Mouse (Mus musculus): ENCODE measurements around the gene Magi1.

Magi1 gene

GRCm38 (mm10) chr6:94257831-94258173 lies 25.9 kb downstream of the Magi1 start:
- DNase-seq (ENCODE audit: low spot score in 2 of 2): no peak

DNA sequence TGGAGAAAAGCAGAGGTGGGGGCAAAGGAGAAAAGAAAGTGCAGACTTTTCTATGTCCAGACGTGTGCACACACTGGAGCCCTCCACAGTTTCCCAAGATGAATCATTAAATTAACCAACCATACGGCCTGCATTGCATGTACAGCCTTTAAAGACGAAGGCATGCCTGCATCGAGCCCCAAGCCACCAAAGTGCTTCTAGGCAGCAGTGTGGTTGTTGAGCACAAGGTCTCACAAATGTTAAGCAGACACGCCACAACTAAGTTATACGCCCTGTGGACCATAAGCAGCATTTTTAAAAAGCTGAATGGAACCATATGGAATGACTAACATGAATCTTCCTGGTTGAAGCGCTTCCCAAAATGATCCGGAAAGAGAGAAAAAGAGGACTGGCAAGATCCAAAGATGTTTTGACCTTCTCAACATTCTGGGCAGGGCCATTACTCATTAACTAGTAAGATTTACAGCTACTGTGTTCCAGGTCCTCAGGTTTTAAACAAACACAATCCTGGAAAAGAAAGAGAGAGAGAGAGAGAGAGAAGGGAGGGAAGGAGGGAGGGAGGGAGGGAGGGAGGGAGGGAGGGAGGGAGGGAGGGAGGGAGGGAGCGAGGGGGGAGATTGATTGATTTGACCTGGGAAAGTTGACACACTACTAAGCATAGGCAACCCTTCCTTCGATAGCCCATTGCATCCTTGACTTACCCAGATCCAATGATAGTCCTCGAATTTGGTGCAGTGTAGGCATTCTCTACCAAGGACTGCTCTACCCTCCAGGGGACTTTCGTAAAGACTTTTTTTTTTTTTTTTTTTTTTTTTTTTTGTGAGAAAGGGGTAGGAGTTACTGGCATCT lies 26.5 kb downstream of the Magi1 start:
- DNase-seq (ENCODE audit: low spot score in 2 of 2): no peak

- DNase-seq (ENCODE audit: low spot score in 2 of 2): no peak
Measured at GRCm38 (mm10) chr6:94253943-94254342, 29.8 kb downstream of the Magi1 start.

DNA sequence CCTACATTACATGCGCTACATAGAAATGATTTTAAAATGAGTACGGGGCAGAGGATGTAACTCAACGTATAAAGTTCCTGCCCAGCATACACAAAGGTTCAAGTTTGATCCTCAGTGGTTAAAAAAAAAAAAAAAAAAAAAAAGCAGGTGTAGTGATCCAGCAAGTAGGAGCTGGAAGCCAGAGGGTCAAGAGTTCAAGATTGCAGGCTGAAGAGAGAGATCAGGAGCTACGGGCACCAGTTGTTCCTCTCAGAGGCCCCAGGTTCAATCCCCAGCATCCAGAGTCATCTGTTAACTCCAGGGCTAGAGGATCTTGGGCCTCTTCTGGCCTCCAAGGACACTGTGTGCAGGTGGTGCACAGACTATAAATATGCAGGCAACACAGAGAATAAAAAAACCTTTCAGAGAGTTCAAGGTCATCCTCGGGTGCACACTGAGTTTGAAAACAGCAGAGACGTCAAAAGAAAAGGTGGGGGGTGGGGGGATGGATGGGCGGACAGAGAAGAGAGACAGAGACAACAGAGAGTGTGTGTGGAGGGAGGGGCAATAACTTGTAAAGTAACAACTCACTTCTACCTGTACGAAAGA lies 32.3 kb downstream of the Magi1 start:
- no peak for DNase-seq (ENCODE audit: low spot score in 2 of 2)

GRCm38 (mm10) chr6:94249286-94249790 lies 34.4 kb downstream of the Magi1 start:
- DNase-seq (ENCODE audit: low spot score in 2 of 2): no peak

GRCm38 (mm10) chr6:94241251-94241650 lies 42.5 kb downstream of the Magi1 start:
- DNase-seq (ENCODE audit: low spot score in 2 of 2): no peak

DNA sequence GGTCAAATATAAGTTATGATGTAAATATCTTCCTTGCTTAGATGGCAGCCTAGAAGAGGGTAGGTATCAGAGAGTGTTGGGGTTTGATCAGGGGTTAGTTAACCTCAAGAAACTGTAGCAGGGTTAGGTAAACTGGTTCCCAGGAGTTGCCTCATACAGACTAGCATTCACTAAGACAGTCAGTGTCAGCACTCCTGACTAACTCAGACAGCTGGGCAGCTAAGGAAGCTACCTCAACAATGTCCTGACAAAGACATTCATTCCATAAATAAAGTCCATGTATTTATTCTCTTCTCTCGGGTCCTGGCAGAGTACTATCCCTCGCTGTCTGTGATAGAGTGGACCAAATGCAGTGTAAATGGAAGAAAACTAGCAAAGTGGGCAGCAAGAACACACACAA lies 45.1 kb downstream of the Magi1 start:
- DNase-seq (ENCODE audit: low spot score in 2 of 2): no peak

GRCm38 (mm10) chr6:94236899-94237298 lies 46.8 kb downstream of the Magi1 start:
- DNase-seq (ENCODE audit: low spot score in 2 of 2): no peak

GRCm38 (mm10) chr6:94232243-94232785 lies 51.4 kb downstream of the Magi1 start:
- no peak for DNase-seq (ENCODE audit: low spot score in 2 of 2)

- no peak for DNase-seq (ENCODE audit: low spot score in 2 of 2)
Measured at GRCm38 (mm10) chr6:94231831-94232230, 51.9 kb downstream of the Magi1 start.

- no peak for DNase-seq (ENCODE audit: low spot score in 2 of 2)
Measured at GRCm38 (mm10) chr6:94231367-94231766, 52.4 kb downstream of the Magi1 start.

DNA sequence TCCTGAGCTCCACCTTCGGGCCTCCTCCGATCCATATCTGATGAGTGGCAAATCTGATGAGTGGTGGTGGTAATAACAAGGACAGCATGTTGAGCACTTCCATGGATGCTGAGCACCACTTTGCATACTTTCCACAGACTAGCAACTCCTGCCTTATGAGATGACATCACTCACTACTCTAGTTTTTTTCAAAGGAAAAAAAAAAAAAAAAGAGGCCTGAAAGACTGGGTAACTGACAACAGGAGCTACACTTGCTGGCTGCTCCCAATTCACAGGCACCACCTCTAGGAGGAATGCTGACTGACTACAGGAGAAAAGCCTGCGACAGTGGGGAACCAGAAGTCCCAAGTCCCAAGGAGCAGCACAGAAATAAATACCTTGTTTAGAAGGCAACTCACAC lies 52.8 kb downstream of the Magi1 start:
- DNase-seq (ENCODE audit: low spot score in 2 of 2): no peak

DNA sequence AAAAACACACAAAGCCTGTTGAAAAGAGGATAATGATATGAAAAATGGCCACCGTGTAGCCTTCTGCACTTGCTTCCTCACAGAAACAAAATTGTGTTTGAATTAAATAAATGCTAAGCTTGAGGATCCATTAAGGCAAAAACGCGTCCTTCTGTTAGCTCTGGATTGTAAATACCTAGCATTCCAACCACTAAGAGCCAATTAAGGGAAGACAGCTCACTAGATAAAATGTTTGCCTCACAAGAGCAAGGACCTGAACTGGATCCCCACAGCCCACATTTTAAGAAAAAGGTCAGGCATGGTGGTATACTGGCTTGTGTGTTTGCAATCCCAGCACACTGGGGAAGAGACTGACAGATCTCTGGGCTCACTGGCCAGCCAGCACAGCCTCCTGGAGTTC lies 53.6 kb downstream of the Magi1 start:
- DNase-seq (ENCODE audit: low spot score in 2 of 2): no peak

GRCm38 (mm10) chr6:94226262-94226661 lies 57.5 kb downstream of the Magi1 start:
- DNase-seq (ENCODE audit: low spot score in 2 of 2): no peak

DNA sequence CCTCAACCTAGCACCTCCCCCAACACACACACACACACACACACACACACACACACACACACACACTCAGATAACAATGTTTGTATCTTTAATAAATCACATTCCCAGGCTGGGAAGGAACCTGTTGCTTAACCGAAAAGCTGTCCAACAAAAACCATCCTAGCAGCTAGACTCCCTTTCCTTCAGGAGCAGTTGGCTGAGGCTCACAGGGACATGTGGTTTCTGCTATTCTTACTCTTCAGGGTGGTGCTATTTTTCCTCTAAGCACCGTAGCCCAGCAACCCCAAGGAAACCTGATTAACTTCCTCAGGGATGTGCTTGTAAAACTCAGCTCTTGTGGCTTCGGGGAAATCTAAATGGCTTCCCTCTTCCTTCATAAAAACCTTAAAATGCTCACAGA lies 57.9 kb downstream of the Magi1 start:
- no peak for DNase-seq (ENCODE audit: low spot score in 2 of 2)

- DNase-seq (ENCODE audit: low spot score in 2 of 2): no peak
Measured at GRCm38 (mm10) chr6:94225091-94225490, 58.6 kb downstream of the Magi1 start.

DNA sequence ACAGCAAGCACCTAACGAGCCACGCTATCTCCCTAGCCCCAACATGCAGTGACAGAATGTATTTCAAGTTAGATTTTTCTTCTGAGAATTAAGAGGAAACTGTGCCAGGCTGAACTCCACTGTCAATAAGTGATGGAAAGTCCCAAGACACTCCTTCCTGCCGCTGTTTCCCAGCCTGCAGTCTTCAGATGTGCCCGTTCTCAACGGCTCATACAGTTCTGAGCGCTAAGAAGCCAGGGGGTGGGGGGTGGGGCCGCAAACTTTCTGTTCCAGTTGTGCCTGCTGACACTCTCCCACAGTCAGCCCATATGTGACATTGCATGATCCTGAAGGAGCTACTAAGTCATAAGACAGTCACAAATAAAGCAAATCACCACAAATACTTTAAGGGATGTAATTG lies 61.5 kb downstream of the Magi1 start:
- no peak for DNase-seq (ENCODE audit: low spot score in 2 of 2)

DNA sequence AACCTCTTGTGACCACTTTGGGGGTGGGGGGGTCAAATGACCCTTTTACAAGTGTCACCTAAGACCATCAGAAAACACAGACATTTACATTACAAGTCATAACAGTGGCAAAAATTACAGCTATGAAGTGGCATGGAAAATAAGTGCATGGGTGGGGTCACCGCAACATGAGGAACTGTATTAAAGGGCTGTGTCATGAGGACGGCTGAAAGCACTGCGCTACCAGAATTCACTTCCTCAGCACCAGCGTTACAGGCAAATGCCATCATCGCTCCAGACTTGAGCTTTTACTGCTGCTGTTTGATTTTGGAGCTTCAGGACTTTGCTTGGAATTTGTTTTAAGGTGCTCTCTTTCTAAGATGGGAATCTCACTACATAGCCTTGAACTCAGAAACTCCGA lies 62.0 kb downstream of the Magi1 start:
- DNase-seq (ENCODE audit: low spot score in 2 of 2): no peak

DNA sequence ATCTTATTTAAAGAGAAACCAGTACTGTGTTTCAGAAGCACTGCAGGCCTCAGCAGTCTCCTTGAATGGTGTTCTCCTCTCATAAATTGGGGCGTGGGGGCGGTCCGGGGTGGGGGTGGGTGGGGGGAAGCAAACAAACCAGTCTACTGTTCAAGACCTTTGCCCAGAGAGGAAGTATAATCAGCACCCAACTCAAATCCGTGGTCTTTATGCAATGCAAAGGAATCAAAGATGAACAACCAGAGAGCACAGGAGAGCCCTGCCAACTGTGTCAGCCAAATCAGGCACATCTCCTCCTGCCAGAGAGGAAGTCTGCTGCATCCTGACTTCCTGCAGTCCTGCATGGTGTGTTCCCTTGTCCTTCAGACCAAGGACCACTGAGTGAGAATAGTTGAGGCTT lies 65.6 kb downstream of the Magi1 start:
- no peak for DNase-seq (ENCODE audit: low spot score in 2 of 2)

DNA sequence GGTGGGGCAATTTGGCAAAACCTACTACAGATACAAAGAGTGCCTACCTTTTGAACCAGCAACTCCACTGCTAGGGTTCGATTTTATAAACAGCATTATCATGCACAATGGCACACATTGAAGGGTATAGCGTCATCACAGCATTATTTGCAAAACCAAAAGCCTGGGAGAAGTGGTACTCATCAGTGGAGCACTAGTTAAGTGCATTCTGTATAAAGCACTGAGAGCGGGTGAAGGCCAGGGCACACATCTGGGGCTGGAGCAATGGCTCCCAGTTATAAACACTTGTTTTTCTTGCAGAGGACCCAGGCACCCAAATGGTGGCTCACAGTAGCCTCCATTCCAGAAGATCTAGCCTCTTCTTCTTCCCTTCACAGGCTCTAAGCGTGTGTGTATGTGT lies 67.9 kb downstream of the Magi1 start:
- no peak for DNase-seq (ENCODE audit: low spot score in 2 of 2)

GRCm38 (mm10) chr6:94214895-94215538 lies 68.7 kb downstream of the Magi1 start:
- DNase-seq (ENCODE audit: low spot score in 2 of 2): no peak

- no peak for DNase-seq (ENCODE audit: low spot score in 2 of 2)
Measured at GRCm38 (mm10) chr6:94205926-94206325, 77.8 kb downstream of the Magi1 start.
